Mouse (Mus musculus): ENCODE data around the gene Hoxb7.

- no peak for TF ChIP-seq CTCF (IDR thresholded peaks at IDR 0.05; ENCODE audit: borderline replicate concordance, insufficient read depth, low read length)
- TF ChIP-seq POLR2A (IDR thresholded peaks at IDR 0.05; ENCODE audit: low read depth, low read length): 0 out of 2 replicates have a peak, but pooled peaks have one; percentile 8
These were observed 47.0 kb downstream of the Hoxb7 start for GRCm38 (mm10) chr11:96333241-96334001.
